ENCODE assay signal across 22 mouse cellular contexts in the genomic region with DNA sequence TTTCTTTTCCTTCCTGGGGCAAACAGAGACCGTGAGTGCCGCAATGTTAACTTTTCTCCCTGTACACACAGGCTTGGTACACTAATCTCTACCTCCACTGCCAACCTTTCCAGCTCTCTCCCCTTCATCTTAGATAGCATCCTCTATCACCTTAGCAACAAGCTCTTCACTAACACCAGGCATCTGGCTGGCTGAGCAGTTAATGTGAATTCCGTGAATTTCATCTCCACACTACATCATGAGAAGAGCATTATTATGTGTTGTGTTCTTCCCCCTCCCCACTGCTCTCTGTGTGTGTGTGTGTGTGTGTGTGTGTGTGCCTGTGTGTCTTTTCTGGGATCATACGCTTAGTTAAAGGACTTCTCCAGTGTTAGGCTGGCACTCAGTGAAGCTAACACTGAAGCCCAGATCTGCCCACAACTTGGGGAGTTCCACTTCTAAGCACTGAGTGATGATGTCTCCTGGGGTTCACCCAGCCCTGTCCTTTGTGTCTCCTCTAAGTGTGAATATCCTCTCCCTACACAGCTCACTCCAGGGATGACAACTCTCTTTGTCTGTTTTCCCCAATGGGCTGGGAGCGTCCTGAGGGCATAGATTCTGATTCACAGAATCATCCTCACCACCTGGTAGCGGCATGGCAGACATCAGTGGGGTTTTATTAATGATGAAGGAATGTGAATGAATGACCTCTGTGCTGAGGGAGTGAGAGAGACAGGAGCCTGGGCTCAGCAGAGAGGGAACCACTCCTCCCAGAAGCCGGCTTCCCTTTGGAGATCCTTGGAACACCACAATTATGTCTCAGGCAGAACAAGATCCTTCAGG.
A peak's percentile ranks its signal among the peaks of the same experiment; 100 is the strongest.
DNase-seq lines count a peak whose midpoint lies in the region; ATAC-seq and TF ChIP-seq lines count a peak whose summit lies in the region.
"Had no signal": no experiment of that assay in that cellular context is flagged by ENCODE, and none has a peak within 500 bp of the region (broad histone marks: within the 10 kb centered on the region; RNA-seq: fewer than 3 reads in every experiment).

No protein-coding gene starts in this region.

- H3K4me3 ChIP-seq in forebrain, embryonic 13.5 days: no peak overlapping the region
- no peak overlapping the region for H3K4me3 ChIP-seq in forebrain, embryonic 12.5 days (replicated peaks)
- H3K4me3 ChIP-seq in midbrain, embryonic 15.5 days: no peak overlapping the region
- H3K4me3 ChIP-seq in midbrain, embryonic 11.5 days (ENCODE audit: low read depth, low read length): no peak overlapping the region
- H3K4me3 ChIP-seq in forebrain, postnatal 0 days (ENCODE audit: low read depth, low read length): no peak overlapping the region
- no peak overlapping the region for H3K4me3 ChIP-seq in kidney, embryonic 16.5 days (ENCODE audit: low read length)
- H3K4me3 ChIP-seq: embryonic facial prominence, embryonic 12.5 days; intestine, embryonic 15.5 days; myocyte had no signal

- ATAC-seq in forebrain, embryonic 13.5 days: peak; percentile 38; the same call in 1 of the 2 replicates
- ATAC-seq in forebrain, embryonic 12.5 days (ENCODE audit: low FRiP score): no peak
- ATAC-seq in midbrain, embryonic 15.5 days (replicated peaks): peak; percentile 71
- no peak for ATAC-seq in midbrain, embryonic 11.5 days (ENCODE audit: low FRiP score)
- peak; percentile 14 for ATAC-seq in Patski
- ATAC-seq in forebrain, postnatal 0 days: peak; percentile 85
- ATAC-seq in kidney, embryonic 16.5 days (ENCODE audit: low FRiP score, low TSS enrichment): no peak
- ATAC-seq: activated CD4-positive, CD25-positive, alpha-beta regulatory T cell, adult 4 months; CD4-positive, CD25-positive, alpha-beta regulatory T cell, adult 4 months; intestine, embryonic 15.5 days had no signal

- no peaks in the 10 kb centered on the region for H3K4me1 ChIP-seq in forebrain, embryonic 13.5 days
- no peaks in the 10 kb centered on the region for H3K4me1 ChIP-seq in forebrain, embryonic 12.5 days
- H3K4me1 ChIP-seq in midbrain, embryonic 15.5 days: 0 out of 2 replicates have a peak, but pooled peaks cover 7% of the 10 kb centered on the region
- no peaks in the 10 kb centered on the region for H3K4me1 ChIP-seq in midbrain, embryonic 11.5 days (ENCODE audit: control insufficient read depth, insufficient read depth, low read length)
- H3K4me1 ChIP-seq in forebrain, postnatal 0 days (ENCODE audit: insufficient read depth): no peaks in the 10 kb centered on the region; the same call in 1 of the 2 replicates
- H3K4me1 ChIP-seq in kidney, embryonic 16.5 days (ENCODE audit: insufficient read depth, low read length): no peaks in the 10 kb centered on the region
- H3K4me1 ChIP-seq: embryonic facial prominence, embryonic 12.5 days; intestine, embryonic 15.5 days had no signal

- WGBS in forebrain, embryonic 13.5 days: 68% methylated on average over 7 of the region's 7 CpGs
- WGBS in forebrain, embryonic 12.5 days: 76% methylated on average over 7 of the region's 7 CpGs
- 63% methylated on average over 7 of the region's 7 CpGs for WGBS in midbrain, embryonic 15.5 days
- WGBS in midbrain, embryonic 11.5 days: 79% methylated on average over 7 of the region's 7 CpGs
- WGBS in forebrain, postnatal 0 days: 65% methylated on average over 7 of the region's 7 CpGs
- WGBS in kidney, embryonic 16.5 days: 78% methylated on average over 7 of the region's 7 CpGs

- no peak for TF ChIP-seq CTCF in Patski (IDR thresholded peaks at IDR 0.05)
- TF ChIP-seq CTCF in forebrain, postnatal 0 days (IDR thresholded peaks at IDR 0.05; ENCODE audit: low read depth): no peak

- H3K27ac ChIP-seq in forebrain, embryonic 13.5 days: no peak overlapping the region
- no peak overlapping the region for H3K27ac ChIP-seq in forebrain, embryonic 12.5 days
- no peak overlapping the region for H3K27ac ChIP-seq in midbrain, embryonic 15.5 days
- no peak overlapping the region for H3K27ac ChIP-seq in midbrain, embryonic 11.5 days (ENCODE audit: low read depth, low read length)
- H3K27ac ChIP-seq in forebrain, postnatal 0 days (ENCODE audit: low read depth, low read length): no peak overlapping the region; the same call in 1 of the 2 replicates
- no peak overlapping the region for H3K27ac ChIP-seq in kidney, embryonic 16.5 days (ENCODE audit: low read length)
- H3K27ac ChIP-seq: embryonic facial prominence, embryonic 12.5 days; intestine, embryonic 15.5 days had no signal

- H3K9me3 ChIP-seq in forebrain, embryonic 13.5 days (replicated peaks): no peaks in the 10 kb centered on the region
- H3K9me3 ChIP-seq in forebrain, embryonic 12.5 days: no peaks in the 10 kb centered on the region
- no peaks in the 10 kb centered on the region for H3K9me3 ChIP-seq in midbrain, embryonic 15.5 days
- H3K9me3 ChIP-seq in midbrain, embryonic 11.5 days (ENCODE audit: control insufficient read depth, low read length): no peaks in the 10 kb centered on the region
- no peaks in the 10 kb centered on the region for H3K9me3 ChIP-seq in forebrain, postnatal 0 days (ENCODE audit: low read length)
- H3K9me3 ChIP-seq in kidney, embryonic 16.5 days (ENCODE audit: low read length): no peaks in the 10 kb centered on the region
- H3K9me3 ChIP-seq: embryonic facial prominence, embryonic 12.5 days; intestine, embryonic 15.5 days had no signal

- no peak overlapping the region for H3K4me2 ChIP-seq in forebrain, embryonic 13.5 days
- H3K4me2 ChIP-seq in forebrain, embryonic 12.5 days: no peak overlapping the region
- no peak overlapping the region for H3K4me2 ChIP-seq in midbrain, embryonic 15.5 days
- no peak overlapping the region for H3K4me2 ChIP-seq in midbrain, embryonic 11.5 days
- H3K4me2 ChIP-seq in forebrain, postnatal 0 days (ENCODE audit: low read depth): no peak overlapping the region
- H3K4me2 ChIP-seq in kidney, embryonic 16.5 days (replicated peaks; ENCODE audit: low read depth, low read length): no peak overlapping the region
- H3K4me2 ChIP-seq: embryonic facial prominence, embryonic 12.5 days; intestine, embryonic 15.5 days had no signal

- no peak overlapping the region for H3K9ac ChIP-seq in forebrain, embryonic 13.5 days
- H3K9ac ChIP-seq in forebrain, embryonic 12.5 days: no peak overlapping the region
- no peak overlapping the region for H3K9ac ChIP-seq in midbrain, embryonic 15.5 days
- no peak overlapping the region for H3K9ac ChIP-seq in midbrain, embryonic 11.5 days (ENCODE audit: low read length)
- H3K9ac ChIP-seq in forebrain, postnatal 0 days: no peak overlapping the region
- H3K9ac ChIP-seq in kidney, embryonic 16.5 days (replicated peaks; ENCODE audit: low read length): no peak overlapping the region
- H3K9ac ChIP-seq: embryonic facial prominence, embryonic 12.5 days; intestine, embryonic 15.5 days had no signal

- POLR2A ChIA-PET in Patski (lab: Charles Lee): no interaction called here

- in situ Hi-C loops in Patski (cut with MboI; ENCODE audit: low pct_unique_long_range_greater_than_20kb): no loop called here

- no peaks in the 10 kb centered on the region for H3K36me3 ChIP-seq in forebrain, embryonic 13.5 days (ENCODE audit: poor library complexity, severe bottlenecking)
- H3K36me3 ChIP-seq in forebrain, embryonic 12.5 days (replicated peaks): no peaks in the 10 kb centered on the region
- no peaks in the 10 kb centered on the region for H3K36me3 ChIP-seq in midbrain, embryonic 15.5 days (replicated peaks)
- no peaks in the 10 kb centered on the region for H3K36me3 ChIP-seq in midbrain, embryonic 11.5 days (ENCODE audit: control insufficient read depth, insufficient read depth, low read length)
- H3K36me3 ChIP-seq in forebrain, postnatal 0 days (ENCODE audit: insufficient read depth): no peaks in the 10 kb centered on the region
- H3K36me3 ChIP-seq in kidney, embryonic 16.5 days (ENCODE audit: insufficient read depth, low read length): no peaks in the 10 kb centered on the region
- H3K36me3 ChIP-seq: embryonic facial prominence, embryonic 12.5 days; intestine, embryonic 15.5 days had no signal

- no peaks in the 10 kb centered on the region for H3K27me3 ChIP-seq in forebrain, embryonic 13.5 days
- H3K27me3 ChIP-seq in forebrain, embryonic 12.5 days: no peaks in the 10 kb centered on the region
- H3K27me3 ChIP-seq in midbrain, embryonic 15.5 days (replicated peaks): no peaks in the 10 kb centered on the region
- H3K27me3 ChIP-seq in midbrain, embryonic 11.5 days (ENCODE audit: control insufficient read depth, insufficient read depth, low read length): no peaks in the 10 kb centered on the region
- no peaks in the 10 kb centered on the region for H3K27me3 ChIP-seq in Patski
- H3K27me3 ChIP-seq in forebrain, postnatal 0 days (ENCODE audit: insufficient read depth, low read length): no peaks in the 10 kb centered on the region
- 0 out of 2 replicates have a peak, but pooled peaks cover 5% of the 10 kb centered on the region for H3K27me3 ChIP-seq in kidney, embryonic 16.5 days (ENCODE audit: insufficient read depth, low read length)
- H3K27me3 ChIP-seq: intestine, embryonic 15.5 days had no signal

- CTCF ChIA-PET in Patski (lab: Charles Lee): interaction anchor here (0.7 kb wide), 1 partner anchor 116 kb away, joined by 4 read pairs; no protein-coding TSS in a partner anchor

- no peak for DNase-seq in midbrain, embryonic 11.5 days (ENCODE audit: low spot score, missing footprints)
- peak; percentile 35 for DNase-seq in Patski (ENCODE audit: low read depth, low spot score)
- DNase-seq in forebrain, postnatal 0 days: peak; percentile 45
- no peak for DNase-seq in ovary, adult 18-20 months (ENCODE audit: low spot score)
- DNase-seq: adrenal gland, adult 8-10 months; cerebellum, adult 2 months; cerebellum, postnatal 25 days; heart, postnatal 36 days; kidney, adult 8-10 months; kidney, postnatal 14 days; lung, postnatal 4 days; right cerebral cortex, postnatal 25 days; thymus, postnatal 25 days had no signal

Comparison
In these comparisons a context has a peak if more than half of its experiments do, and no peak if none do; other contexts are left out.
1. ATAC-seq: peak in forebrain, embryonic 13.5 days (single experiment), midbrain, embryonic 15.5 days (single experiment), Patski (single experiment) and forebrain, postnatal 0 days (single experiment); none in forebrain, embryonic 12.5 days (single experiment), midbrain, embryonic 11.5 days (single experiment) and kidney, embryonic 16.5 days (single experiment).
2. DNase-seq: peak in Patski (single experiment) and forebrain, postnatal 0 days (single experiment); none in midbrain, embryonic 11.5 days (single experiment) and ovary, adult 18-20 months (single experiment).